Comparison of ENCODE assay signal across 7 mouse cellular contexts in the genomic region with DNA sequence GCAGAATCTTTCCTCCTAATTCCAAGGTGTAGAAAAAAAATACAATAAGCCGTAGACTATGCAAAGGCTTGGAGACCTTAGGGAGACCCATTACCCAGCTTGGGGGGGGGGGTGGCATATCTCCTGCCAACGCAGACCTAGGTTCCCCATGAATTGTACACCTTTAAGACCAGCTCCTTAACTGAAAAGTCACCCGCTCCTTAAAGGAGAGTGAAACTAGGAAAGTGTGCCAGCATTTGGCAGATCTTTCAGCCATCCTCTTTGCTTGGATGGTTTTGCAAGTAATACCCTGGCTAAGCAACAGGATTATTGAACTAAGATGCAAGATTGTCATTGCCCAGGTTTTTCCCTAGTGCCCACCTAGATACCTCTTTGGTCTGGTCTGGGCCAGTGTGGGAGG. TPM values are rescaled to one million over a fixed set of nuclear protein-coding genes. Genes with fewer than 3 reads are reported as not detected.
DNase-seq lines count a peak whose midpoint lies in the region; ATAC-seq and TF ChIP-seq lines count a peak whose summit lies in the region.

No protein-coding gene starts in this region.

- ATAC-seq in kidney, embryonic 16.5 days (ENCODE audit: low FRiP score, low TSS enrichment): no peak; the same call in 1 of the 2 replicates
- ATAC-seq in embryonic facial prominence, embryonic 13.5 days (ENCODE audit: insufficient number of reproducible peaks, insufficient read depth, low FRiP score, low TSS enrichment, low read depth): 0 out of 2 replicates have a peak, but pooled peaks have one; percentile 1
- no peak; the same call in 1 of the 2 replicates for ATAC-seq in hindbrain, embryonic 15.5 days (ENCODE audit: low FRiP score, low read depth)
- no peak for ATAC-seq in midbrain, postnatal 0 days (ENCODE audit: low FRiP score)
- ATAC-seq in granulocyte monocyte progenitor cell, adult 5-6 weeks (replicated peaks; ENCODE audit: poor library complexity, severe bottlenecking): no peak

- H3K9me3 ChIP-seq in kidney, embryonic 16.5 days (ENCODE audit: low read length): no peaks in the 10 kb centered on the region
- H3K9me3 ChIP-seq in embryonic facial prominence, embryonic 13.5 days: no peaks in the 10 kb centered on the region
- no peaks in the 10 kb centered on the region for H3K9me3 ChIP-seq in hindbrain, embryonic 15.5 days
- H3K9me3 ChIP-seq in midbrain, postnatal 0 days (ENCODE audit: low read length): no peaks in the 10 kb centered on the region

- WGBS in kidney, embryonic 16.5 days: 74% methylated on average over 3 of the region's 3 CpGs
- WGBS in embryonic facial prominence, embryonic 13.5 days: 63% methylated on average over 3 of the region's 3 CpGs
- 66% methylated on average over 3 of the region's 3 CpGs for WGBS in hindbrain, embryonic 15.5 days
- 65% methylated on average over 3 of the region's 3 CpGs for WGBS in midbrain, postnatal 0 days

- no peak for TF ChIP-seq CTCF in midbrain, postnatal 0 days (IDR thresholded peaks at IDR 0.05)

- H3K36me3 ChIP-seq in kidney, embryonic 16.5 days (ENCODE audit: insufficient read depth, low read length): no peaks in the 10 kb centered on the region
- no peaks in the 10 kb centered on the region for H3K36me3 ChIP-seq in embryonic facial prominence, embryonic 13.5 days
- no peaks in the 10 kb centered on the region for H3K36me3 ChIP-seq in hindbrain, embryonic 15.5 days
- no peaks in the 10 kb centered on the region for H3K36me3 ChIP-seq in midbrain, postnatal 0 days (ENCODE audit: insufficient read depth, low read length)

- no peak overlapping the region for H3K27ac ChIP-seq in kidney, embryonic 16.5 days (ENCODE audit: low read length)
- no peak overlapping the region for H3K27ac ChIP-seq in embryonic facial prominence, embryonic 13.5 days
- peak overlapping the region; percentile 87 for H3K27ac ChIP-seq in hindbrain, embryonic 15.5 days (replicated peaks)
- peak overlapping the region; percentile 68 for H3K27ac ChIP-seq in midbrain, postnatal 0 days (ENCODE audit: low read depth, low read length)

- peak overlapping the region; percentile 60 for H3K9ac ChIP-seq in kidney, embryonic 16.5 days (replicated peaks; ENCODE audit: low read length)
- H3K9ac ChIP-seq in embryonic facial prominence, embryonic 13.5 days: peak overlapping the region; percentile 81; the same call in 1 of the 2 replicates
- H3K9ac ChIP-seq in hindbrain, embryonic 15.5 days: peak overlapping the region; percentile 59
- H3K9ac ChIP-seq in midbrain, postnatal 0 days (replicated peaks; ENCODE audit: low read length, poor library complexity, severe bottlenecking): peak overlapping the region; percentile 65

- no peaks in the 10 kb centered on the region for H3K27me3 ChIP-seq in kidney, embryonic 16.5 days (ENCODE audit: insufficient read depth, low read length)
- no peaks in the 10 kb centered on the region for H3K27me3 ChIP-seq in embryonic facial prominence, embryonic 13.5 days
- H3K27me3 ChIP-seq in hindbrain, embryonic 15.5 days: no peaks in the 10 kb centered on the region
- no peaks in the 10 kb centered on the region for H3K27me3 ChIP-seq in midbrain, postnatal 0 days (ENCODE audit: insufficient read depth, low read length)

- H3K4me1 ChIP-seq in kidney, embryonic 16.5 days (ENCODE audit: insufficient read depth, low read length): peaks cover 16% of the 10 kb centered on the region
- H3K4me1 ChIP-seq in embryonic facial prominence, embryonic 13.5 days: peaks cover 10% of the 10 kb centered on the region
- H3K4me1 ChIP-seq in hindbrain, embryonic 15.5 days (replicated peaks): peaks cover 13% of the 10 kb centered on the region
- H3K4me1 ChIP-seq in midbrain, postnatal 0 days (ENCODE audit: insufficient read depth, low read length): peaks cover 4% of the 10 kb centered on the region

- no peak for DNase-seq in kidney, adult 18-20 months
- no peak for DNase-seq in midbrain, postnatal 0 days (ENCODE audit: low spot score)
- no peak for DNase-seq in urinary bladder, adult 18-20 months (ENCODE audit: low spot score in 2 of 2)

- peak overlapping the region; percentile 68 for H3K4me2 ChIP-seq in kidney, embryonic 16.5 days (replicated peaks; ENCODE audit: low read depth, low read length)
- H3K4me2 ChIP-seq in embryonic facial prominence, embryonic 13.5 days: peak overlapping the region; percentile 67
- peak overlapping the region; percentile 66 for H3K4me2 ChIP-seq in hindbrain, embryonic 15.5 days
- peak overlapping the region; percentile 62 for H3K4me2 ChIP-seq in midbrain, postnatal 0 days (ENCODE audit: low read depth, low read length, poor library complexity, severe bottlenecking)

- H3K4me3 ChIP-seq in kidney, embryonic 16.5 days (ENCODE audit: low read length): peak overlapping the region; percentile 62
- peak overlapping the region; percentile 60 for H3K4me3 ChIP-seq in embryonic facial prominence, embryonic 13.5 days
- H3K4me3 ChIP-seq in hindbrain, embryonic 15.5 days: peak overlapping the region; percentile 52
- peak overlapping the region; percentile 51 for H3K4me3 ChIP-seq in midbrain, postnatal 0 days (ENCODE audit: low read depth, low read length)

RNA-seq across cellular contexts. Expression of gene Stk32c, which starts 0.6 kb away (rescaled TPM):
- polyA plus RNA-seq in kidney, embryonic 16.5 days (2015; fragmentation: Nextera tagmentation; extraction: Ambion mirVana): 0.26 and 0.39 TPM in 2 replicates
- 0.18 and 0.22 TPM in 2 replicates for polyA plus RNA-seq in embryonic facial prominence, embryonic 13.5 days (2015; fragmentation: Nextera tagmentation; extraction: Ambion mirVana)
- polyA plus RNA-seq in hindbrain, embryonic 15.5 days (2015; fragmentation: Nextera tagmentation; extraction: Ambion mirVana): 2.6 and 3.3 TPM in 2 replicates
- 33.2 and 35.6 TPM in 2 replicates for total RNA-seq in midbrain, postnatal 0 days (2014; rRNA removed)
- polyA plus RNA-seq in midbrain, postnatal 0 days (2015; fragmentation: Nextera tagmentation; extraction: Ambion mirVana): 2.4 TPM in 2 replicates
- 0.28 TPM in 1 of 2 replicates, not detected in the other for total RNA-seq in granulocyte monocyte progenitor cell, adult 5-6 weeks (2014; fragmentation: Nextera tagmentation)
- total RNA-seq in granulocyte monocyte progenitor cell, adult 5-6 weeks (2017): not detected in 2 replicates

RNA-seq across cellular contexts. Expression of gene Lrrc27, which starts 1.0 kb away (rescaled TPM):
- polyA plus RNA-seq in kidney, embryonic 16.5 days (2015; fragmentation: Nextera tagmentation; extraction: Ambion mirVana): 2.8 and 3.3 TPM in 2 replicates
- polyA plus RNA-seq in embryonic facial prominence, embryonic 13.5 days (2015; fragmentation: Nextera tagmentation; extraction: Ambion mirVana): 2.0 and 2.1 TPM in 2 replicates
- polyA plus RNA-seq in hindbrain, embryonic 15.5 days (2015; fragmentation: Nextera tagmentation; extraction: Ambion mirVana): 3.9 and 8.0 TPM in 2 replicates
- 2.5 and 2.7 TPM in 2 replicates for total RNA-seq in midbrain, postnatal 0 days (2014; rRNA removed)
- polyA plus RNA-seq in midbrain, postnatal 0 days (2015; fragmentation: Nextera tagmentation; extraction: Ambion mirVana): 5.6 and 6.6 TPM in 2 replicates
- 7.4 TPM in 1 of 2 replicates, not detected in the other for total RNA-seq in granulocyte monocyte progenitor cell, adult 5-6 weeks (2014; fragmentation: Nextera tagmentation)
- total RNA-seq in granulocyte monocyte progenitor cell, adult 5-6 weeks (2017): 0.56 and 3.5 TPM in 2 replicates

RNA-seq across cellular contexts. Expression of gene Pwwp2b, which starts 34.5 kb away (rescaled TPM):
- polyA plus RNA-seq in kidney, embryonic 16.5 days (2015; fragmentation: Nextera tagmentation; extraction: Ambion mirVana): 9.1 and 10.6 TPM in 2 replicates
- 13.7 and 16.0 TPM in 2 replicates for polyA plus RNA-seq in embryonic facial prominence, embryonic 13.5 days (2015; fragmentation: Nextera tagmentation; extraction: Ambion mirVana)
- polyA plus RNA-seq in hindbrain, embryonic 15.5 days (2015; fragmentation: Nextera tagmentation; extraction: Ambion mirVana): 5.8 and 6.3 TPM in 2 replicates
- 3.4 and 3.5 TPM in 2 replicates for total RNA-seq in midbrain, postnatal 0 days (2014; rRNA removed)
- 4.5 and 4.7 TPM in 2 replicates for polyA plus RNA-seq in midbrain, postnatal 0 days (2015; fragmentation: Nextera tagmentation; extraction: Ambion mirVana)
- total RNA-seq in granulocyte monocyte progenitor cell, adult 5-6 weeks (2014; fragmentation: Nextera tagmentation): 5.1 and 5.7 TPM in 2 replicates
- total RNA-seq in granulocyte monocyte progenitor cell, adult 5-6 weeks (2017): 1.6 and 4.4 TPM in 2 replicates

Comparison
In these comparisons a context has a peak if more than half of its experiments do, and no peak if none do; other contexts are left out.
1. H3K27ac ChIP-seq: peak in hindbrain, embryonic 15.5 days (single experiment) and midbrain, postnatal 0 days (single experiment); none in kidney, embryonic 16.5 days (single experiment) and embryonic facial prominence, embryonic 13.5 days (single experiment).
2. Peak in every context shown above with its lines, with median percentiles within 50 percentile points of each other: H3K4me2 ChIP-seq, H3K4me3 ChIP-seq and H3K9ac ChIP-seq.